Mouse (Mus musculus): Measurements from ENCODE around the gene Cacna2d3. TPM values are rescaled to one million over a fixed set of nuclear protein-coding genes. Genes with fewer than 3 reads are reported as not detected.

The Cacna2d3 gene
- total and polyA plus RNA-seq, 2 experiments from 2014 or later: 0.19 TPM; not detected in 1

DNA sequence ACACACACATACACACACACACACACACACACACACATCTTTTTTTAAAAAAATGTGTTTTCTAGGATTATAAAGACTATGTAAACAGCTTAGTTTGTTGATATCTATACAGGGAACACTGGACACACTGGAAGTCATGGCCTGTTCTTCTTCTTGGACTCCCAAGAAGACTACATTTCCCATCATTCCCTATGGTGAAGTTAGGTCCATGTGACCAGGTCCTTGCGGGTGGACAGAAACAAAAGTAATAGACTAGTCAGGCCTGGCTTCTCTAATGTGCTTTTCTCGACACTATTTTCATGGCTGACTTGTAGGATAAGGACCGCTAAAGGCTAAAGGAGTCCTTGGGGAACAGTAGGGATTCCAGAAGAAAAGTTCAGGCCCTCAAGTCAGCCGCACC, 78.4 kb downstream of the Cacna2d3 start:
- DNase-seq (ENCODE audit: low spot score): no peak
- no peaks in the 10 kb centered on the region for H3K4me1 ChIP-seq (ENCODE audit: control insufficient read depth, insufficient read depth)
- H3K4me3 ChIP-seq (ENCODE audit: low read depth, low read length): no peak overlapping the region
- no peak overlapping the region for H3K4me2 ChIP-seq (ENCODE audit: low read depth, low read length)
- no peaks in the 10 kb centered on the region for H3K36me3 ChIP-seq (replicated peaks; ENCODE audit: control insufficient read depth, insufficient read depth, low read length)
- no peak overlapping the region for H3K27ac ChIP-seq (ENCODE audit: low read depth)
- H3K9ac ChIP-seq (replicated peaks; ENCODE audit: low read depth, low read length): no peak overlapping the region
- ATAC-seq (ENCODE audit: insufficient read depth, low read depth): no peak
- TF ChIP-seq CTCF (IDR thresholded peaks at IDR 0.05; ENCODE audit: low read depth): no peak
- TF ChIP-seq EP300 (IDR thresholded peaks at IDR 0.05; ENCODE audit: low read depth): no peak
- no peaks in the 10 kb centered on the region for H3K9me3 ChIP-seq (replicated peaks; ENCODE audit: control insufficient read depth, low read length)
- WGBS: 68% methylated on average over 4 of the region's 4 CpGs
- H3K27me3 ChIP-seq (ENCODE audit: control insufficient read depth, insufficient read depth, low read length): no peaks in the 10 kb centered on the region

DNA sequence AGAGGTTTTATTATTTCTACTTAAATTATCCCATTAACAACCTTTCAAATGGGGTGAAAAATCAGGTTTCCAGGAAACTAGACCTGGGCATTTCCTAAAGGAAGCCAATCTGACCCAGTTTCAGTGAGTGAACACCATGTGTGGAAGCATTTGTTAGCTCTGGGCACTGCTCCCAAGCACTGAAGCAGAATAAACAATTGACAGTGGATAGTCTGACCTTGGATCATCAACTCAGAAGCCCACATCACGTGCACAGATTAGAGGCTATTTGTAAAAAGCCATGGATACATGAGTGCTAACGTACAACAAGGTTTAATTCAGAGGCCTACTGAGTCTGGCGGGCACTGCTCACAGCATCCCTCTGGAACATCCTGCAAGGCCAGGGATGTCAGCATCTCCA, 82.4 kb downstream of the Cacna2d3 start:
- H3K27me3 ChIP-seq (ENCODE audit: control insufficient read depth, insufficient read depth, low read length): no peaks in the 10 kb centered on the region
- no peak overlapping the region for H3K9ac ChIP-seq (replicated peaks; ENCODE audit: low read depth, low read length)
- no peak overlapping the region for H3K4me2 ChIP-seq (ENCODE audit: low read depth, low read length)
- H3K4me1 ChIP-seq (ENCODE audit: control insufficient read depth, insufficient read depth): no peaks in the 10 kb centered on the region
- H3K4me3 ChIP-seq (ENCODE audit: low read depth, low read length): no peak overlapping the region
- TF ChIP-seq CTCF (IDR thresholded peaks at IDR 0.05; ENCODE audit: low read depth) (no peak), EP300 (IDR thresholded peaks at IDR 0.05; ENCODE audit: low read depth) (no peak)
- ATAC-seq (ENCODE audit: insufficient read depth, low read depth) (no peak), DNase-seq (ENCODE audit: low spot score) (no peak)
- no peaks in the 10 kb centered on the region for H3K36me3 ChIP-seq (replicated peaks; ENCODE audit: control insufficient read depth, insufficient read depth, low read length)
- no peak overlapping the region for H3K27ac ChIP-seq (ENCODE audit: low read depth)
- 62% methylated on average over 3 of the region's 3 CpGs for WGBS
- H3K9me3 ChIP-seq (replicated peaks; ENCODE audit: control insufficient read depth, low read length): no peaks in the 10 kb centered on the region

DNA sequence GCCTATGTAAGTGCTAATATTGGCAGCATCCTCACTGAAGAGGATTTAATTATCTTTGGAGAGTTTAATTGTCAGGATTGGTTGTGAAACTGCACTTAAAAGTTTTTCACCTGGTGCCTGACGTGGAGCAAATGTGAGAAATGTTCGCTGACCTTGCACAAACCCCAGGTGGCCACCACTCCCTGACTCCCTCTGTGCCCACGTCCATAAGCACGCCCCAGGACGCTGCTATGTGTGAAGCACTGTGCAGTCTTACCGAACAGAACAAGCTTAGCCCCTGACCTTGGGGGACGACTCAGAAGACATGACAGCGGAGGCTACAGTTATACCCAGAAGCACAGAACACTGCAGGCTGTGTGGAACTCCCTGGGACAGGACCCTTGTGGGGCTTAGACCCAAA, 93.5 kb downstream of the Cacna2d3 start:
- Histone ChIP-seq H3K27me3 (ENCODE audit: control insufficient read depth, insufficient read depth, low read length) (no peaks in the 10 kb centered on the region), H3K9ac (replicated peaks; ENCODE audit: low read depth, low read length) (no peak overlapping the region), H3K4me1 (ENCODE audit: control insufficient read depth, insufficient read depth) (no peaks in the 10 kb centered on the region), H3K4me2 (ENCODE audit: low read depth, low read length) (no peak overlapping the region), H3K36me3 (replicated peaks; ENCODE audit: control insufficient read depth, insufficient read depth, low read length) (no peaks in the 10 kb centered on the region), H3K4me3 (ENCODE audit: low read depth, low read length) (no peak overlapping the region), H3K9me3 (replicated peaks; ENCODE audit: control insufficient read depth, low read length) (no peaks in the 10 kb centered on the region), H3K27ac (ENCODE audit: low read depth) (no peak overlapping the region)
- 69% methylated on average over 8 of the region's 8 CpGs for WGBS
- TF ChIP-seq CTCF (IDR thresholded peaks at IDR 0.05; ENCODE audit: low read depth) (no peak), EP300 (IDR thresholded peaks at IDR 0.05; ENCODE audit: low read depth) (no peak)
- no peak for DNase-seq (ENCODE audit: low spot score)
- ATAC-seq (ENCODE audit: insufficient read depth, low read depth): no peak

DNA sequence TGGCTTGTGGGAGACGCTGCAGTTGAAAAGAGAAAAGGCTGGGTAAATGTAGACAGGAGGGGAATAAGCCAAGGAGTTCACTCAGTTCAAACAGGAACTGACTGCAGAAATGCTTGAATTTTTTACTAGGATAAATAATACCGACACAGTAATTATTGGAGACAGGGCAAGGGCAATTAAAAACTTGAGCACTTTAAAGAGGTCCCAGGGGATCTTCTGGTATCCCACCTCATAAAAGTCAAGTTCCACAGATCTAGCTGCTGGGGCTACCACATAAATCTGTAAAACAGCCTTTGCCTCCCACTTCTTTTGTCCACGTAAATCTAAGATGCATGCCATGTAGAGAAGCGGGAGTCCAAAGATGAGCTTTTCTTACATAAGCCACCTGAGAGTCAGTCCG, 109.2 kb downstream of the Cacna2d3 start:
- Histone ChIP-seq H3K36me3 (replicated peaks; ENCODE audit: control insufficient read depth, insufficient read depth, low read length) (no peaks in the 10 kb centered on the region), H3K9ac (replicated peaks; ENCODE audit: low read depth, low read length) (no peak overlapping the region), H3K4me2 (ENCODE audit: low read depth, low read length) (no peak overlapping the region), H3K27ac (ENCODE audit: low read depth) (no peak overlapping the region), H3K9me3 (replicated peaks; ENCODE audit: control insufficient read depth, low read length) (no peaks in the 10 kb centered on the region), H3K4me1 (ENCODE audit: control insufficient read depth, insufficient read depth) (no peaks in the 10 kb centered on the region), H3K27me3 (ENCODE audit: control insufficient read depth, insufficient read depth, low read length) (no peaks in the 10 kb centered on the region), H3K4me3 (ENCODE audit: low read depth, low read length) (no peak overlapping the region)
- TF ChIP-seq EP300 (IDR thresholded peaks at IDR 0.05; ENCODE audit: low read depth): no peak
- no peak for TF ChIP-seq CTCF (IDR thresholded peaks at IDR 0.05; ENCODE audit: low read depth)
- 81% methylated on average over 5 of the region's 5 CpGs for WGBS
- DNase-seq (ENCODE audit: low spot score): no peak
- no peak for ATAC-seq (ENCODE audit: insufficient read depth, low read depth)

DNA sequence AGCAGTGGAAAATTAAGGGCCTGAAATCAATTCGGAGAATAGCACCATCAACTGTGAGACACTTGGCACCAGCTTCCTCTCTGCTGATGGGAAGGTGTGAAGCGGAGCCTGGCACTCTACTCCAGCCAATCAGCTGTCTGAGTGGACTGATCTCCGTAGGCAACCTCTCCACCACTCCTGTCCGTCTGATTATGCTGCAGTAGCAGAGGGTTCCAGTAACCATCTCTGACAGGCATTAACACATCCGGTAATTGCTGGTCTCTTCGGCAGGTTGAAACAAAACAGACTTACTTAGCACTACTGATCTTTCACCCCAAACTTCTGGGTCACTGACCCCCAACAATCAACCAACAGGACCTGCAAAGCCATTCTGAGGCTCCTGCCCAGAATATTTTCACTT, 112.9 kb downstream of the Cacna2d3 start:
- ATAC-seq (ENCODE audit: insufficient read depth, low read depth): no peak
- 43% methylated on average over 6 of the region's 6 CpGs for WGBS
- H3K9ac ChIP-seq (replicated peaks; ENCODE audit: low read depth, low read length): no peak overlapping the region
- DNase-seq (ENCODE audit: low spot score): no peak
- no peak overlapping the region for H3K4me2 ChIP-seq (ENCODE audit: low read depth, low read length)
- H3K4me3 ChIP-seq (ENCODE audit: low read depth, low read length): no peak overlapping the region
- TF ChIP-seq CTCF (IDR thresholded peaks at IDR 0.05; ENCODE audit: low read depth) (no peak), EP300 (IDR thresholded peaks at IDR 0.05; ENCODE audit: low read depth) (no peak)
- no peak overlapping the region for H3K27ac ChIP-seq (ENCODE audit: low read depth)
- H3K4me1 ChIP-seq (ENCODE audit: control insufficient read depth, insufficient read depth): no peaks in the 10 kb centered on the region
- no peaks in the 10 kb centered on the region for H3K36me3 ChIP-seq (replicated peaks; ENCODE audit: control insufficient read depth, insufficient read depth, low read length)
- H3K9me3 ChIP-seq (replicated peaks; ENCODE audit: control insufficient read depth, low read length): no peaks in the 10 kb centered on the region
- H3K27me3 ChIP-seq (ENCODE audit: control insufficient read depth, insufficient read depth, low read length): no peaks in the 10 kb centered on the region

DNA sequence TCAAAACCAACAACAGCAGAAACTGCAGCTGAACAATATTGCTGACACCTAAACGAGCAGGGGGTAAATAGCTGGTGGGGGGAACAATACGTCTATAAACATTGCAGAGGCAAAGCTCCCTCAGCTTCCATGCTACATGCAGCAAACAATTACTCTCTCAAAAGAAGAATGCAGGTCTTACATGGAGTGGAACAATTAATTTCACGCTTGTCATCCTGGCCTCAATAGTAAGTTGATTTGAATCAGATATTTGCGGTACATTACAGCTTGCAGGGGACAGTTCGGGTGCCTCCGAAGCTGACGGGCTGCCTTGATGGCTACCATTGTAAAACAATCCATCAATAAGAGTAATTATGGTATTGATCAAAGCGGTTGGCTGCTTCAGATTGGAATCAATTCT, 122.2 kb downstream of the Cacna2d3 start:
- H3K4me3 ChIP-seq (ENCODE audit: low read depth, low read length): no peak overlapping the region
- WGBS: 77% methylated on average over 8 of the region's 8 CpGs
- H3K9ac ChIP-seq (replicated peaks; ENCODE audit: low read depth, low read length): no peak overlapping the region
- ATAC-seq (ENCODE audit: insufficient read depth, low read depth) (no peak), DNase-seq (ENCODE audit: low spot score) (no peak)
- no peaks in the 10 kb centered on the region for H3K4me1 ChIP-seq (ENCODE audit: control insufficient read depth, insufficient read depth)
- H3K27me3 ChIP-seq (ENCODE audit: control insufficient read depth, insufficient read depth, low read length): no peaks in the 10 kb centered on the region
- H3K4me2 ChIP-seq (ENCODE audit: low read depth, low read length): no peak overlapping the region
- no peaks in the 10 kb centered on the region for H3K36me3 ChIP-seq (replicated peaks; ENCODE audit: control insufficient read depth, insufficient read depth, low read length)
- TF ChIP-seq CTCF (IDR thresholded peaks at IDR 0.05; ENCODE audit: low read depth): no peak
- no peak for TF ChIP-seq EP300 (IDR thresholded peaks at IDR 0.05; ENCODE audit: low read depth)
- no peak overlapping the region for H3K27ac ChIP-seq (ENCODE audit: low read depth)
- H3K9me3 ChIP-seq (replicated peaks; ENCODE audit: control insufficient read depth, low read length): no peaks in the 10 kb centered on the region

All from heart, postnatal 0 days (tissue).